Mouse (Mus musculus) heart, postnatal 36 days (tissue): ENCODE measurements around the gene Rabggtb. TPM values are rescaled to one million over a fixed set of nuclear protein-coding genes. Genes with fewer than 3 reads are reported as not detected.
A peak's percentile ranks its signal among the peaks of the same experiment; 100 is the strongest.

Experiments used
- DNase-seq, 2 experiments: peaks; one replicate each; pipeline ENCODE4 v3.0.0; 2021 to 2022
- intact Hi-C: fragments of 180-260 bp; cut with DNase I; formaldehyde crosslinking; loops from one replicate; pipeline ENCODE4 v1.15.1; 2025
- total RNA-seq, 2 experiments: library from RNA; stranded (reverse); gene quantifications; 2 replicates each; pipeline ENCODE4 v1.2.3; 2021

The Rabggtb gene
- total RNA-seq, 2 experiments from 2014 or later, result 92.9 to 93.6 TPM

DNA sequence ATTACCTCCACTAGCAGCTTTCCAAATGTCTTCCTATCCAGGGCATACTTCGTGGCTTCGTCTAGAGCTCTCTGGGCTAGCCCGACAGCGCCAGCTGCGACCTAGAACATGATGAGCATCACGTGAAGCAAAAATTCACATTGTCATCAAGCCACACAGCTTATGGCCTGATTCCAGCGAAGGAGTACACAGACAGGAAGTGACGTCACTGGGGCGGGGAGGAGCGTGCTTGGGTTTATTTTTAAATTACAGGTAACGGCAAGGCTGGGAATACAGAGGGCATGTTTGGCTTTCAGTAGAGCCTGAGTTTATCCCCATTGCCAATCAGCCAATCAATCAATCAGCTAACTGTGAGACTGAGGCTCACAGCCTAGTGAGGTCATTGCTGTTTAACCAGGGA, 16.7 kb upstream of the Rabggtb start:
- DNase-seq, result no peak
- intact Hi-C loops, result no loop called here

DNA sequence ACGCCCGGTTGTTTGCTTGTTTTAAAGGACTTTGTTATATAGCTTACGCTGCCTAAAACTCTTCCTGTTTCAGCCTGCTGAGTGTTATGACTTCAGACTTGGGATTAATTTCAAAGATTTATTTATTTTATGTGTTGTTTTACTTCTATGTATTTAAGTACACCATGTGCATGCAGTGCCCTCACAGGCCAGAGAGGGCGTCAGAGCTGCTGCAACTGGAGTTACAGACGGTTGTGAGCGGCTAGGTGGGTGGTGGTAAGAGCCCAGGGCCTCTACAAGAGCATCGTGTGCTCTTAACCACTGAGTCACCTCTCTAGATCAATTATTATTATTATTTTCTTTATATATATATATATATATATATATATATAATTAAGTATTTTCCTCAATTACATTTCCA, 13.5 kb upstream of the Rabggtb start:
- DNase-seq, result no peak
- intact Hi-C loops, result no loop called here

DNA sequence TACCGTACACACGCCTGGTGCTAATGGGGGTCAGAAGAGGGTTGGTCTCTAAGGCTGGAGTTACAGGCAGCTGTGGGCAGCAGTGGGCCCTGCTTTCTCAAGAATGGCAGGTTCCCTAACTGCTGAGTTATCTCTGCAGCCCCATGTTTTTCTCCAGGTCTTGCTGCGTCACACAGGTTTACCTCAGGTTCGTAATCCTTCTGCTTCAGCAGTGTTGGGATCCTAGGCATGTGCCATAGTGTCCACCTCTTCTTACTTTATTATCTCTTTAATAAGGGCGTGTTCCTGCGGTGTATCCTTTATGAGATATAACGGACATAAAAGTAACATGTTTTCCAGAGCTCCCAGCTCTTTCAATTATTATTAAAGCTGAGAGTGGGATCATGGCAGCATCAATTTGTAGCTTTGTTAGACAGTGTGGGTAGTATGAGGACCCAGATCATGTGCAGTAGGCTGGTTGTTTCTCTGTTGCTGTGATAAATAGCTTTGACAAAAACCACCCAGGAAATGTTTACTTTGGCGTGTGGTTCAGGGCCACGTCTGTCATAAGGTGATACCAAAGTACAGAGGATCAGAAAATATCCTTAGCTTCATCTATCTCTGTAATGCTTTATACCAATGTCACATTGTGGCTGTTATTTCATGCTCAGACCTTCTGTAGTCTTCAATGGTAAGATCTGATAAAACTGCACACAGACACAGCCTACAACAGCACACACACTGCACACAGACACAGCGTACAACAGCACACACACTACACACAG, 8.5 kb upstream of the Rabggtb start:
- no peak for DNase-seq
- intact Hi-C loops, result no loop called here

GRCm38 (mm10) chr3:153917200-153917599, 4.4 kb upstream of the Rabggtb start:
- intact Hi-C loops, result no loop called here
- DNase-seq, result no peak

- intact Hi-C loops, result loop anchor here (1.0 kb wide), 1 partner anchor 31 kb away; the partner anchor contains the start of gene Acadm
- DNase-seq, result no peak
Measured at GRCm38 (mm10) chr3:153913510-153914243, 868 bp upstream of the Rabggtb start.

GRCm38 (mm10) chr3:153911882-153912440, 848 bp downstream of the Rabggtb start:
- DNase-seq, result no peak
- intact Hi-C loops, result no loop called here

GRCm38 (mm10) chr3:153911197-153911881, 1.5 kb downstream of the Rabggtb start:
- no peak for DNase-seq
- intact Hi-C loops, result no loop called here

GRCm38 (mm10) chr3:153910489-153910888, 2.3 kb downstream of the Rabggtb start:
- intact Hi-C loops, result no loop called here
- no peak for DNase-seq

DNA sequence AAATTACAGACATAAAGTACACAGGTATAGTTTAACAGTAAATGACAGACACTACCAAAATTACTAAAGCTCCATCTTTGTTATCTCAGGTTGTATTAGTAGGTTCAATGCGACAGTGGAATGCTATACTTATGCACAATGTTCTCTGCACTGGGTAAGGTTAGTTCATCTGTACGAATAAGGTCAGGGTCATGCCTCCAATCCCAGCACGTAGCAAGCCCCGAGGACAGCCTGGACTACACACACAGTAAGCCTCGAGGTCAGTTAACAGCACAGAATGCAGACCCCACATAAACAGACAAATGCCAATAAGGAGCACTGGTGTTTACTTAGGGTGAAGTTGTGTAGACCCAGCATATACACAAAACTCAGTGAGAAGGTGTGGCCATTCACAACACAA, 3.9 kb downstream of the Rabggtb start:
- DNase-seq, result no peak
- intact Hi-C loops, result no loop called here

GRCm38 (mm10) chr3:153906136-153906871, 6.5 kb downstream of the Rabggtb start, which contains the start of gene Msh4:
Msh4 (minus strand) TSS chr3:153906138.
- intact Hi-C loops, result no loop called here
- no peak for DNase-seq

GRCm38 (mm10) chr3:153905251-153906135, 7.3 kb downstream of the Rabggtb start:
- DNase-seq, result no peak
- intact Hi-C loops, result no loop called here

GRCm38 (mm10) chr3:153904586-153904985, 8.2 kb downstream of the Rabggtb start:
- intact Hi-C loops, result no loop called here

DNA sequence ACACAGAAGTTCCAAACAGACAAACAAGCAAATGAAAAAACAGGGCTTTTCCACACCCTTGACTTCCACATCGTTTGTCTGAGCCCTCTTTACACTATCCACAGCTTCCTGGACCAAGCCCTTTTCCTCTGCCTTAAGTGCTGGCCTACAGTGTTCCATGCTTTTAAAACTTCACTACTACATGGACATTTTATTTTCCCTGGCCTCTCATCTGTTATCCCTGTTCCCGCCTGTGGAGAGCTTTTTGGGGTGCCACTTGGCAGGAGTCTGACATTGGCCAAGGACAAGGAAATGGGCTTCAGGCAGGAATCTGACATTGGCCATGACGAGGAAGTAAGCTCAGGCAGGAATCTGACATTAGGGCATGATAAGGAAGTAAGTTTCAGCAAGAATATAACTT, 10.2 kb downstream of the Rabggtb start:
- intact Hi-C loops, result no loop called here
- no peak for DNase-seq

More at GRCm38 (mm10) chr3:153904586-153904985, 8.2 kb downstream of the Rabggtb start:
- DNase-seq, result peak; percentile 28 to 29

DNA sequence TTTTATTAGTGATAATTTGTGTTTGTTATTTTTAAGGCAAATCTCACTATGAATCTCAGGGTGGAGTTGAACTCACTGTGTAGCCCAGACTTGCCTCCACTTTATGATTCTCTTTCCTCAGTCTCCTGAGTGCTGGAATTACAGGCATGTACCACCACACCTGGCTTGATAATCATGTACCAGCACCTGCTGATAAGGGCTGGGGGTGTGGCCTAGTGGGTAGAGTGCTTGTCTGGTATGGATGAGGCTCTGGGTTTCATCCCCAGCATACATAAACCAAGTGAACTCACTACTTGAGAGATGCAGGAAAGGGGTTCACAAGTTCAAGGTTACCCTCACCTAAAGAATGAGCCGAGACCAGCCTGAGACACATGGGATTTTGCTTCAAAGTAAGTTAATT, 10.9 kb downstream of the Rabggtb start:
- intact Hi-C loops, result no loop called here
- DNase-seq, result no peak

DNA sequence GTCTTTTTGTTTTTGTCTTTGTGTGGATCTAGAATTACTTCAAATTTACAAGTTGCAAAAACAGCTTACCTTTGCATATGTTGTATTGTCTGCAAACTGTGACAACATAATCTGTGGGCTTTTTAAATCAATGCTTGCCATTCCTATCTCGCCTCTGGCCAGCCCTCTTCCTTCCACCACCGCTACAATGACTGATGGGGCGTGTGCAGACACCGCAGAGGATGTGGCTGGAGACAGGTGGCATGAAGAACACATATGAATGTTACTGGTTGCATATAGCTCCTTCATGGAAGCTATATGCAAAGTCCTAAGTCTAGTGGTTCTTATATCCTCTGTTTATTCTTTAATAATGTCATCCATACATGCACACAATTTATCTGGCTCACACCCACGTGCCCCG, 15.6 kb downstream of the Rabggtb start:
- intact Hi-C loops, result no loop called here
- DNase-seq, result no peak

GRCm38 (mm10) chr3:153895454-153895853, 17.4 kb downstream of the Rabggtb start:
- DNase-seq, result no peak
- intact Hi-C loops, result no loop called here

DNA sequence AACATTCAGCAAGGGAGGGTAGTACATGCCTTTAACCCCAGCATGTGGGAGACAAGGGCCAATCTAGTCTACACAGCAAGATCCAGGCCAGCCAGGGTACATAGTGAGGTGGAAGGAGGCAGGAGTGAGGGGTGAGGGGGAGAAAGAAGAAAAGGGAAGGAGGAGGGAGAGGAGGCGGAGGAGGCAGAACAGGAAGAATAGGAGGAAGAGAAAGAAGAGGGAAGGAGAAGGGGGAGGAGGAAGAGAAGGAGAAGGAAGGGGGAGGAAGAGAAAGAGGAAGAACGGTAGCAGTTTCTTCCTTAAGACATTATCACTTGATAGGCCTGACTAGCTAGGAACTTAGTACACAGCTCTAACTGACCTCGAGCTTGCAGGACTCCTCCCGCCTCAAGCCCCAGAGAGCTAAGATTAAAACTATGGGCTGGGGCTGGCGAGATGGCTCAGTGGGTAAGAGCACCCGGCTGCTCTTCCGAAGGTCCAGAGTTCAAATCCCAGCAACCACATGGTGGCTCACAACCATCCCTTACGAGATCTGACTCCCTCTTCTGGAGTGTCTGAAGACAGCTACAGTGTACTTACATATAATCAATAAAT, 23.5 kb downstream of the Rabggtb start:
- intact Hi-C loops, result no loop called here
- no peak for DNase-seq

- no peak for DNase-seq
- intact Hi-C loops, result no loop called here
Measured at GRCm38 (mm10) chr3:153888141-153888540, 24.7 kb downstream of the Rabggtb start.

GRCm38 (mm10) chr3:153886296-153886695, 26.5 kb downstream of the Rabggtb start:
- no peak for DNase-seq
- intact Hi-C loops, result no loop called here
